Mouse (Mus musculus): ENCODE data around the gene Pld4. TPM values are rescaled to one million over a fixed set of nuclear protein-coding genes. Genes with fewer than 3 reads are reported as not detected.
A peak's percentile ranks its signal among the peaks of the same experiment; 100 is the strongest.

Gene Pld4
- polyA plus RNA-seq, 1 experiment from 2014 or later, result 2.9 TPM

GRCm38 (mm10) chr12:112770396-112770795 is 9.9 kb downstream of the Pld4 start:
- 71% methylated on average over 4 of the region's 4 CpGs for WGBS
- ATAC-seq, result no peak

GRCm38 (mm10) chr12:112772306-112772705 is 11.9 kb downstream of the Pld4 start:
- Histone ChIP-seq H3K4me2 (no peak overlapping the region), H3K4me1 (no peaks in the 10 kb centered on the region)
- WGBS, result 93% methylated on average over 14 of the region's 14 CpGs

More at GRCm38 (mm10) chr12:112770396-112770795, 9.9 kb downstream of the Pld4 start:
- no peaks in the 10 kb centered on the region for H3K27me3 ChIP-seq
- H3K9ac ChIP-seq, result no peak overlapping the region
- no peak overlapping the region for H3K4me2 ChIP-seq
- no peaks in the 10 kb centered on the region for H3K36me3 ChIP-seq (ENCODE audit: poor library complexity, severe bottlenecking)
- H3K4me1 ChIP-seq, result no peaks in the 10 kb centered on the region
- no peak overlapping the region for H3K4me3 ChIP-seq
- H3K9me3 ChIP-seq (replicated peaks), result peaks cover 3% of the 10 kb centered on the region
- no peak overlapping the region for H3K27ac ChIP-seq

GRCm38 (mm10) chr12:112773366-112773765 is 12.9 kb downstream of the Pld4 start:
- H3K9ac ChIP-seq, result no peak overlapping the region
- no peak overlapping the region for H3K27ac ChIP-seq
- no peaks in the 10 kb centered on the region for H3K27me3 ChIP-seq
- ATAC-seq, result no peak
- H3K4me3 ChIP-seq, result no peak overlapping the region
- no peaks in the 10 kb centered on the region for H3K36me3 ChIP-seq (ENCODE audit: poor library complexity, severe bottlenecking)
- H3K4me2 ChIP-seq, result no peak overlapping the region
- no peaks in the 10 kb centered on the region for H3K4me1 ChIP-seq
- 41% methylated on average over 9 of the region's 9 CpGs for WGBS
- peaks cover 7% of the 10 kb centered on the region for H3K9me3 ChIP-seq (replicated peaks)

More at GRCm38 (mm10) chr12:112772306-112772705, 11.9 kb downstream of the Pld4 start:
- H3K27me3 ChIP-seq, result no peaks in the 10 kb centered on the region
- ATAC-seq, result no peak
- no peaks in the 10 kb centered on the region for H3K36me3 ChIP-seq (ENCODE audit: poor library complexity, severe bottlenecking)
- no peak overlapping the region for H3K9ac ChIP-seq
- H3K4me3 ChIP-seq, result no peak overlapping the region
- no peak overlapping the region for H3K27ac ChIP-seq
- peaks cover 7% of the 10 kb centered on the region for H3K9me3 ChIP-seq (replicated peaks)

GRCm38 (mm10) chr12:112774026-112774425 is 13.6 kb downstream of the Pld4 start:
- no peaks in the 10 kb centered on the region for H3K27me3 ChIP-seq
- H3K27ac ChIP-seq, result no peak overlapping the region
- no peak overlapping the region for H3K9ac ChIP-seq
- H3K36me3 ChIP-seq (ENCODE audit: poor library complexity, severe bottlenecking), result no peaks in the 10 kb centered on the region
- H3K4me1 ChIP-seq, result no peaks in the 10 kb centered on the region
- H3K4me2 ChIP-seq, result no peak overlapping the region
- WGBS, result 92% methylated on average over 6 of the region's 6 CpGs
- no peak for ATAC-seq
- peaks cover 7% of the 10 kb centered on the region for H3K9me3 ChIP-seq (replicated peaks)
- H3K4me3 ChIP-seq, result no peak overlapping the region

- 90% methylated on average over 10 of the region's 10 CpGs for WGBS
- Histone ChIP-seq H3K4me1 (no peaks in the 10 kb centered on the region), H3K4me2 (no peak overlapping the region), H3K4me3 (no peak overlapping the region), H3K27ac (no peak overlapping the region), H3K9ac (no peak overlapping the region), H3K36me3 (ENCODE audit: poor library complexity, severe bottlenecking) (no peaks in the 10 kb centered on the region), H3K27me3 (no peaks in the 10 kb centered on the region), H3K9me3 (replicated peaks) (peaks cover 7% of the 10 kb centered on the region)
- ATAC-seq, result no peak
Measured at GRCm38 (mm10) chr12:112774481-112774880, 14.0 kb downstream of the Pld4 start.

GRCm38 (mm10) chr12:112791026-112791425 is 30.6 kb downstream of the Pld4 start:
- WGBS, result 74% methylated on average over 8 of the region's 8 CpGs
- no peak for ATAC-seq
- Histone ChIP-seq H3K4me3 (no peak overlapping the region), H3K9ac (no peak overlapping the region), H3K4me1 (peaks cover 5% of the 10 kb centered on the region; the same call in 1 of the 2 replicates), H3K27me3 (no peaks in the 10 kb centered on the region), H3K9me3 (replicated peaks) (no peaks in the 10 kb centered on the region), H3K4me2 (no peak overlapping the region), H3K36me3 (ENCODE audit: poor library complexity, severe bottlenecking) (no peaks in the 10 kb centered on the region), H3K27ac (no peak overlapping the region)

GRCm38 (mm10) chr12:112793601-112794355 is 33.3 kb downstream of the Pld4 start:
- 75% methylated on average over 13 of the region's 13 CpGs for WGBS
- no peak overlapping the region for H3K27ac ChIP-seq
- ATAC-seq, result no peak
- H3K4me2 ChIP-seq, result no peak overlapping the region
- H3K4me1 ChIP-seq, result peaks cover 5% of the 10 kb centered on the region; the same call in 1 of the 2 replicates
- 0 out of 2 replicates have a peak overlapping the region, but pooled peaks have one; percentile 21 for H3K9ac ChIP-seq
- H3K4me3 ChIP-seq, result no peak overlapping the region
- no peaks in the 10 kb centered on the region for H3K27me3 ChIP-seq
- no peaks in the 10 kb centered on the region for H3K36me3 ChIP-seq (ENCODE audit: poor library complexity, severe bottlenecking)
- H3K9me3 ChIP-seq (replicated peaks), result no peaks in the 10 kb centered on the region

GRCm38 (mm10) chr12:112794356-112794816 is 33.9 kb downstream of the Pld4 start:
- 0 out of 2 replicates have a peak overlapping the region, but pooled peaks have one; percentile 21 for H3K9ac ChIP-seq
- no peak overlapping the region for H3K27ac ChIP-seq
- no peaks in the 10 kb centered on the region for H3K36me3 ChIP-seq (ENCODE audit: poor library complexity, severe bottlenecking)
- H3K4me1 ChIP-seq, result peaks cover 5% of the 10 kb centered on the region; the same call in 1 of the 2 replicates
- WGBS, result 34% methylated on average over 7 of the region's 7 CpGs
- no peaks in the 10 kb centered on the region for H3K9me3 ChIP-seq (replicated peaks)
- H3K27me3 ChIP-seq, result peaks cover 4% of the 10 kb centered on the region; the same call in 1 of the 2 replicates
- no peak for ATAC-seq
- no peak overlapping the region for H3K4me2 ChIP-seq
- no peak overlapping the region for H3K4me3 ChIP-seq

- WGBS, result 89% methylated on average over 5 of the region's 5 CpGs
- ATAC-seq, result no peak
- H3K4me1 ChIP-seq, result peaks cover 5% of the 10 kb centered on the region; the same call in 1 of the 2 replicates
- peaks cover 9% of the 10 kb centered on the region; the same call in 1 of the 2 replicates for H3K27me3 ChIP-seq
- no peak overlapping the region for H3K4me3 ChIP-seq
- no peak overlapping the region for H3K4me2 ChIP-seq
- no peaks in the 10 kb centered on the region for H3K36me3 ChIP-seq (ENCODE audit: poor library complexity, severe bottlenecking)
- no peak overlapping the region for H3K27ac ChIP-seq
- H3K9ac ChIP-seq, result no peak overlapping the region
- H3K9me3 ChIP-seq (replicated peaks), result no peaks in the 10 kb centered on the region
Measured at GRCm38 (mm10) chr12:112794998-112795397, 34.5 kb downstream of the Pld4 start.

- Histone ChIP-seq H3K4me3 (no peak overlapping the region), H3K9me3 (replicated peaks) (no peaks in the 10 kb centered on the region), H3K4me2 (no peak overlapping the region), H3K4me1 (peaks cover 5% of the 10 kb centered on the region; the same call in 1 of the 2 replicates), H3K27ac (no peak overlapping the region), H3K36me3 (ENCODE audit: poor library complexity, severe bottlenecking) (no peaks in the 10 kb centered on the region), H3K27me3 (peaks cover 12% of the 10 kb centered on the region), H3K9ac (no peak overlapping the region)
- no peak for ATAC-seq
- WGBS, result 75% methylated on average over 18 of the region's 18 CpGs
Measured at GRCm38 (mm10) chr12:112795466-112796104, 35.1 kb downstream of the Pld4 start.

GRCm38 (mm10) chr12:112796551-112797510 is 36.4 kb downstream of the Pld4 start:
- Histone ChIP-seq H3K36me3 (ENCODE audit: poor library complexity, severe bottlenecking) (no peaks in the 10 kb centered on the region), H3K27me3 (peaks cover 25% of the 10 kb centered on the region), H3K4me2 (no peak overlapping the region), H3K9me3 (replicated peaks) (no peaks in the 10 kb centered on the region), H3K27ac (no peak overlapping the region), H3K4me3 (no peak overlapping the region), H3K9ac (no peak overlapping the region), H3K4me1 (peaks cover 8% of the 10 kb centered on the region)
- no peak for ATAC-seq
- 63% methylated on average over 17 of the region's 17 CpGs for WGBS

Data from forebrain, embryonic 13.5 days (tissue).